In genomic region chr11:114540503-114540902, GRCm38 (mm10) we compare ENCODE assay signal across 19 mouse cellular contexts.
DNase-seq lines count a peak whose midpoint lies in the region; ATAC-seq and TF ChIP-seq lines count a peak whose summit lies in the region.
"Had no signal": no experiment of that assay in that cellular context is flagged by ENCODE, and none has a peak within 500 bp of the region (broad histone marks: within the 10 kb centered on the region; RNA-seq: fewer than 3 reads in every experiment).

No protein-coding gene starts in this region.

- no peak overlapping the region for H3K4me2 ChIP-seq in forebrain, postnatal 0 days (ENCODE audit: low read depth)
- H3K4me2 ChIP-seq: forebrain, embryonic 13.5 days; heart, embryonic 13.5 days; limb, embryonic 13.5 days; midbrain, embryonic 11.5 days; neural tube, embryonic 15.5 days had no signal

- DNase-seq in forebrain, postnatal 0 days = no peak
- no peak for DNase-seq in forebrain, embryonic 10.5 days (ENCODE audit: extremely low spot score, low spot score)
- no peak for DNase-seq in left cerebral cortex, adult 2 months (ENCODE audit: extremely low spot score in 1 of 2, low spot score in 2 of 2)
- no peak for DNase-seq in left cerebral cortex, adult 8-10 months (ENCODE audit: low spot score in 2 of 2)
- peak; percentile 36 for DNase-seq in induced T-regulatory cell, adult 2 months (ENCODE audit: low read depth)
- no peak for DNase-seq in layer of hippocampus, postnatal 14 days (ENCODE audit: low spot score in 2 of 2)
- DNase-seq: cerebellum, adult 9-11 months; heart, postnatal 4 days; lung, adult 18-20 months; lung, postnatal 4 days; thymus, postnatal 36 days had no signal

- no peaks in the 10 kb centered on the region for H3K9me3 ChIP-seq in forebrain, postnatal 0 days (ENCODE audit: low read length)
- H3K9me3 ChIP-seq in forebrain, embryonic 10.5 days = peaks cover 10% of the 10 kb centered on the region; the same call in 1 of the 2 replicates
- no peaks in the 10 kb centered on the region for H3K9me3 ChIP-seq in E14TG2a.4 (ENCODE audit: low read length)
- H3K9me3 ChIP-seq: heart, embryonic 13.5 days; limb, embryonic 13.5 days; neural tube, embryonic 15.5 days had no signal

- peak; percentile 37 for TF ChIP-seq CTCF in forebrain, postnatal 0 days (IDR thresholded peaks at IDR 0.05; ENCODE audit: low read depth)
- peak; percentile 20 for TF ChIP-seq CTCF in left cerebral cortex, adult 2 months (IDR thresholded peaks at IDR 0.05)
- peak; percentile 69 for TF ChIP-seq CTCF in E14TG2a.4 (conservative IDR thresholded peaks at IDR 0.05; ENCODE audit: low read length)

- H3K27me3 ChIP-seq in forebrain, postnatal 0 days (ENCODE audit: insufficient read depth, low read length) = no peaks in the 10 kb centered on the region
- H3K27me3 ChIP-seq in forebrain, embryonic 10.5 days (ENCODE audit: poor library complexity, severe bottlenecking) = peaks cover 20% of the 10 kb centered on the region
- 0 out of 2 replicates have a peak, but pooled peaks cover 5% of the 10 kb centered on the region for H3K27me3 ChIP-seq in E14TG2a.4 (ENCODE audit: insufficient read depth, low read length)
- H3K27me3 ChIP-seq: forebrain, embryonic 13.5 days; neural tube, embryonic 15.5 days had no signal

- H3K4me1 ChIP-seq in forebrain, postnatal 0 days (ENCODE audit: insufficient read depth) = peaks cover 16% of the 10 kb centered on the region
- peaks cover 36% of the 10 kb centered on the region for H3K4me1 ChIP-seq in forebrain, embryonic 10.5 days
- peaks cover 60% of the 10 kb centered on the region for H3K4me1 ChIP-seq in E14TG2a.4 (replicated peaks; ENCODE audit: low read depth, low read length)

- H3K36me3 ChIP-seq in forebrain, postnatal 0 days (ENCODE audit: insufficient read depth) = no peaks in the 10 kb centered on the region
- H3K36me3 ChIP-seq in forebrain, embryonic 10.5 days (replicated peaks) = no peaks in the 10 kb centered on the region
- no peaks in the 10 kb centered on the region for H3K36me3 ChIP-seq in E14TG2a.4 (ENCODE audit: insufficient read depth, low read length)
- H3K36me3 ChIP-seq: heart, embryonic 13.5 days; limb, embryonic 13.5 days; neural tube, embryonic 15.5 days had no signal

- no peak overlapping the region for H3K27ac ChIP-seq in forebrain, postnatal 0 days (ENCODE audit: low read depth, low read length)
- no peak overlapping the region for H3K27ac ChIP-seq in forebrain, embryonic 10.5 days
- no peak overlapping the region for H3K27ac ChIP-seq in left cerebral cortex, adult 2 months
- H3K27ac ChIP-seq: forebrain, embryonic 13.5 days; heart, embryonic 13.5 days; limb, embryonic 13.5 days; neural tube, embryonic 15.5 days had no signal

- ATAC-seq in forebrain, postnatal 0 days = no peak
- ATAC-seq in monocyte, adult 5-6 weeks (replicated peaks; ENCODE audit: insufficient number of reproducible peaks, low FRiP score, low TSS enrichment, poor library complexity, severe bottlenecking) = no peak
- ATAC-seq: forebrain, embryonic 13.5 days had no signal

- intact Hi-C loops in left cerebral cortex, adult 2 months (cut with DNase I) = no loop called here

- no peak overlapping the region for H3K9ac ChIP-seq in forebrain, postnatal 0 days
- H3K9ac ChIP-seq: forebrain, embryonic 13.5 days; heart, embryonic 13.5 days; limb, embryonic 13.5 days; neural tube, embryonic 15.5 days had no signal

- no peak overlapping the region for H3K4me3 ChIP-seq in forebrain, postnatal 0 days (ENCODE audit: low read depth, low read length)
- H3K4me3 ChIP-seq in forebrain, embryonic 10.5 days = no peak overlapping the region
- no peak overlapping the region for H3K4me3 ChIP-seq in left cerebral cortex, adult 2 months
- no peak overlapping the region for H3K4me3 ChIP-seq in E14TG2a.4 (replicated peaks; ENCODE audit: low read length)
- H3K4me3 ChIP-seq: forebrain, embryonic 13.5 days; heart, embryonic 13.5 days; limb, embryonic 13.5 days; myocyte; neural tube, embryonic 15.5 days had no signal

- 79% methylated on average over 3 of the region's 3 CpGs for WGBS in forebrain, postnatal 0 days
- 69% methylated on average over 3 of the region's 3 CpGs for WGBS in forebrain, embryonic 10.5 days
